Mouse (Mus musculus): Measurements from ENCODE around the gene Fam8a1. TPM values are rescaled to one million over a fixed set of nuclear protein-coding genes. Genes with fewer than 3 reads are reported as not detected.

Fam8a1 gene
- total RNA-seq, 2 experiments from 2014 or later: 86.4 to 87.4 TPM

DNA sequence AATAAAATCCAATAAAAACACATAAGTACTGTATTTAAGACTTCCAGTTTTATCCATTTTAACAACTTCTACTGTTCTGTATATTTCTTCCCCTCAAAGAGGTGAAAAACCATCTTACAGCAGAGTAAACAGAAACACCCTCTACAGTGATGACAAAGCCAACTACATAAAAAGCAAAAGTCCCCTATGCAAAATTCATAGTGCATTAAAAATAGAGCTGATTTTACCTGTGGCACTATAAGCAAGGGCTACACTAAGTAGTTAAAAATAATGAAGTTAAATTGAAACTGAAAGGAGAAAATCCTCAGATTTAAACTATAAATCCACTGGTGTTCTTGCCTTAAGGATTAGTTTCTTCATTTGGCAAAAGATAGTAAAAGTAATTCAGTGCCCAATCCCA lies 51.7 kb downstream of the Fam8a1 start:
- DNase-seq (ENCODE audit: extremely low spot score in 1 of 2, low spot score in 2 of 2): no peak
- H3K27ac ChIP-seq: no peak overlapping the region
- intact Hi-C loops (cut with DNase I): no loop called here
- TF ChIP-seq CTCF (IDR thresholded peaks at IDR 0.05): no peak
- H3K4me3 ChIP-seq: no peak overlapping the region

DNA sequence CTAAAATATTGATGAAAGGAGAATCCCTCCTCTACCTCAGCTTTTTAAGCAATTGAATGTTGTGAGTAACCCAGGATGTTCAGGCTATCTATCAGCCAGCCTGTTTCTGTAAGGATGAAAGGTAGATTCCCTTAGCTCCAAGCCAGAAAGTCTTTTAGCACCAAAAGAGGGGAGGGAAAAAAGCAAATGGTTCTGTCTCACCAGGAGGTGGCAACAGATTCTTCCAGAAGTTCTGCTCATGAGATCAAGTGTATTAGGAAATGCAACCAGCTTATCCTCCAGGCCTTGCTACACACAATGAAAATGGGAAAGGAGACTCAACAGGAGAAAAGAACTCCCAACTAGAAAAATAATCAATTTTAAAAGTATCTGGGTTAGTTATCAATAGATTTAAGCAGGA lies 55.0 kb downstream of the Fam8a1 start:
- H3K4me3 ChIP-seq: no peak overlapping the region
- intact Hi-C loops (cut with DNase I): no loop called here
- TF ChIP-seq CTCF (IDR thresholded peaks at IDR 0.05): peak; percentile 38
- DNase-seq (ENCODE audit: extremely low spot score in 1 of 2, low spot score in 2 of 2): no peak
- no peak overlapping the region for H3K27ac ChIP-seq

DNA sequence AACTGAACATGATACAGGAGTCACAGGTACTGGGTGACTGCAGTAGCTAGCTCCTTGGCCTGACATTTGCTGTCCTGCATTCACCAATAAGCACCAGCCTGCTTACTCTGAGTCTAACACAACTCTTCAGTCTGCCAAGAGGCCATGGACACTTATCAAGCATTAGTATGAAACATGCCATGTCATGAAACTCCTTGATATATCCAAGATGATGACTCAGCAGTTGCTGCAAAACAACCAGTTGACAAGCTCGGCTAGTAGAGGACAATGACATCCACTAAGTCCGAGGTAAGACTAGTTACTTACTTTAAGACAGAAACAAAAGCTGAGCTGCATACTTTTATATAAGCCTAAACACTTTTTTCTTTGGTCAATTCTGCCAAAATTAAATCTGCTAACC lies 55.9 kb downstream of the Fam8a1 start:
- DNase-seq (ENCODE audit: extremely low spot score in 1 of 2, low spot score in 2 of 2): no peak
- H3K27ac ChIP-seq: no peak overlapping the region
- no peak for TF ChIP-seq CTCF (IDR thresholded peaks at IDR 0.05)
- H3K4me3 ChIP-seq: no peak overlapping the region
- intact Hi-C loops (cut with DNase I): loop anchor here (5.0 kb wide), 3 partner anchors 72 to 292 kb away; partner anchors contain the start of gene Kif13a

DNA sequence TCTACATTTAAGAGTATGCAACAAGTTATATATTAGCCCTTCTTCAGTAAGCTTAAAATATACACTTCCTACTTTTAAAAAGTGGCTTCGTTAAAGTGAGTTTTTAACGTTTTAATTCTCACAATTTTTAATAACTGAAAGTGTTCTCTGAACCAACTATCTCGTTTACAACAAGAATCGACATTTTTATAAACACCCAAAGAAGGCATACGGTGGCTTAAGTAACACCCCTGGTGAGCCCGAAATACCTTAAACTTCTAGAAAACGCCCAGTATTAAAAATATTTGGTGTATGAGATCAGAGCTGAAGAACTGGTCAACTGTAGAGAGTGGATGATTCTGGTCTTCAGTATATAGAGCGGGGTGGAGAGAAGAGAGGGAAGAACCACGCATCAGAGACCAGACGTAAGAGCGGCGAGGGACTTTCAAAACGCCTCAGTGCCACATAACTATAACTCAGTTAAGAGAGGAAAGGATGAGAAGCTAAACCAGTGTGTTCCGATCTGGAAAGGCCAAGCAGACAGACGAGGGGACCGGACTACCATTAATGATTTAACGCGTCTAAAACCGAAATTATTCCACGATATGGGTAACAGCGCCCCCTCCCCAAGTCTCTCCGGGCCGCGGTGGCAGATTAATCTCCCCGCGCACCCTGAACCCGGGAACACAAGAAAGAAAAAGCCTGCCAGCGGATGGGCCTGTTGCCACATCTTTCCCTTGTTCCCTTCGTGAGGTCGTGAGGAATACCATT lies 57.1 kb downstream of the Fam8a1 start:
- Histone ChIP-seq H3K4me3 (peak overlapping the region; percentile 68), H3K27ac (no peak overlapping the region)
- intact Hi-C loops (cut with DNase I): loop anchor here (5.0 kb wide), 3 partner anchors 71 to 291 kb away; partner anchors contain the start of gene Kif13a
- DNase-seq (ENCODE audit: extremely low spot score in 1 of 2, low spot score in 2 of 2): peak in 1 of 2 experiments; percentile 20
- no peak; the same call in 1 of the 2 replicates for TF ChIP-seq CTCF (IDR thresholded peaks at IDR 0.05)

DNA sequence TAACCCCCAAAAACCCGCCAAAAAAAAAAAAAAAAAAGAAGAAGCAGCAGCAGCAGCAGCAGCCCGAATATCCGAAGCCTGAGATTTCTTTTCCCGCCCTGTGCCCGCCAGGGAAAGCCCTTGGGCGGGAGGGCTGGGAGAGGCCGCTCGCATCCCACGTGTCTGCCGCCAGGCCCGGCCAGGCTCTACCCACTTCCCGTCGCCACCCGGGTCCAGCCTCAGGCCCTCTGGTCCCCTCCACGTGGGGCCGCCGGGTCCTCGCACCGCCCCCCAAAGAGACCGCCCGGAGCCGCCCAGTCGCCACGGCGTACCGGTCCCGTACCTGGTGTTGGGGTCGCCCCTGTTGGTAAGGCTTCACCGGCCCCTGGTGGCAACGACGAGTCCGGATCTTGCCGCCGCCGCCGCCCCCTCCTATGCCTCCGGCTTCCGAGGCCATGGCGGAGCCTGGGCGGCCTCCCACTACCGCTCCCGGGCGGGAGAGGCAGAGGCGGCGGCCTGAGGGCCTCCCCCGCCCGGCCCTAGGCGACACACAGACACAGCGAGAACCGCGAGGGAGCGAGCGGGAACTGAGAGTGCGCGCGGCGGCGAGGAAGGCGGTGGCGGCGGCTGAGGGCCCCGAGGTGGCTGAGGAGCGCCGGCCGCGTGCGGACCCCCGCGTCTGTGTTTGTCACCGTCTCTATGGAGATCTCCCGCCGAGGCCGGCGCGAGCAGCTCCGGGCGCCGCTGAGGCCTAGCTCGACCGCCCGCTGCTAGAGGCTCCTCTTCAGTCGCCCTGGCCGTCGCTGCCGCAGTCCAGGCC lies 57.9 kb downstream of the Fam8a1 start:
- Histone ChIP-seq H3K4me3 (peak overlapping the region; percentile 68), H3K27ac (peak overlapping the region; percentile 90)
- intact Hi-C loops (cut with DNase I): loop anchor here (5.0 kb wide), 3 partner anchors 70 to 290 kb away; partner anchors contain the start of gene Kif13a
- peak in 1 of 2 experiments; percentile 53 for DNase-seq (ENCODE audit: extremely low spot score in 1 of 2, low spot score in 2 of 2)
- no peak for TF ChIP-seq CTCF (IDR thresholded peaks at IDR 0.05)

Other genes starting within 250 kb of the Fam8a1 start
- 100 to 1,000 TPM; 264 to 278 TPM for gene Cap2, start 167.7 kb upstream of the Fam8a1 start, total RNA-seq (2021)
- gene Nup153, start 58.4 kb downstream of the Fam8a1 start, total RNA-seq (2021): 10 to 100 TPM; 56.2 to 57.9 TPM

Measured in left cerebral cortex, adult 2 months (tissue).